Mouse (Mus musculus) stomach, postnatal 0 days (tissue): ENCODE measurements around the gene Pan2. TPM values are rescaled to one million over a fixed set of nuclear protein-coding genes. Genes with fewer than 3 reads are reported as not detected.

Source experiments
- ATAC-seq: fragments of 200-750 bp; cut with Nextera tagmentation; 2 replicates; pipeline ENCODE4 v1.8.0; 2017; ENCODE audit not compliant: low FRiP score, low TSS enrichment
- DNase-seq: peaks from one replicate; pipeline ENCODE4 v3.0.0-alpha.2; 2016; ENCODE audit warnings: low spot score
- H3K27ac ChIP-seq: fragments of 300-500 bp; sonication (generic); replicated peaks from 2 replicates; pipeline ENCODE4 v1.5.1; 2014; ENCODE audit warnings: mild to moderate bottlenecking, control low read depth
- H3K27me3 ChIP-seq: fragments of 300-500 bp; sonication (generic); 2 replicates; pipeline ENCODE4 v1.6.1; 2014; ENCODE audit warnings: low read length; ENCODE audit not compliant: control insufficient read depth, insufficient read depth
- H3K36me3 ChIP-seq: fragments of 300-500 bp; sonication (generic); 2 replicates; pipeline ENCODE4 v1.6.1; 2014; ENCODE audit warnings: low read length, mixed read lengths; ENCODE audit not compliant: control insufficient read depth, insufficient read depth
- H3K4me1 ChIP-seq: fragments of 300-500 bp; sonication (generic); replicated peaks from 2 replicates; pipeline ENCODE4 v1.6.1; 2014; ENCODE audit warnings: antibody characterized with exemption; ENCODE audit not compliant: control insufficient read depth, insufficient read depth
- H3K4me2 ChIP-seq: fragments of 300-500 bp; sonication (generic); replicated peaks from 2 replicates; pipeline ENCODE4 v1.6.1; 2014; ENCODE audit warnings: low read depth, mild to moderate bottlenecking, control low read depth, moderate library complexity
- H3K4me3 ChIP-seq: fragments of 300-500 bp; sonication (generic); 2 replicates; pipeline ENCODE4 v1.5.1; 2014; ENCODE audit warnings: low read depth, low read length, control low read depth
- H3K9ac ChIP-seq: fragments of 300-500 bp; sonication (generic); 2 replicates; pipeline ENCODE4 v1.6.1; 2014; ENCODE audit warnings: mild to moderate bottlenecking, low read length, control low read depth, mixed read lengths
- H3K9me3 ChIP-seq: fragments of 300-500 bp; sonication (generic); 2 replicates; pipeline ENCODE4 v1.6.1; 2016; ENCODE audit warnings: low read length; ENCODE audit not compliant: control insufficient read depth
- CTCF ChIP-seq: IDR thresholded peaks from 2 replicates; pipeline ENCODE4 v1.5.1; 2016; ENCODE audit warnings: antibody characterized with exemption, low read depth, mild to moderate bottlenecking, moderate library complexity
- EP300 ChIP-seq: optimal IDR thresholded peaks from 2 replicates; pipeline ENCODE3; 2016; ENCODE audit warnings: antibody characterized with exemption
- WGBS: fragments of 180-500 bp; shearing (Covaris S2); extraction: QIAGEN DNeasy Blood & Tissue Kit; methylation state at CpG from one replicate; pipeline ENCODE4 v1.1.7; 2014; 5-methylcytosine and 5-hydroxymethylcytosine counted together
- polyA plus RNA-seq: library from polyadenylated mRNA; unstranded; fragments of >200 nt; fragmentation: Nextera tagmentation; extraction: Ambion mirVana; gene quantifications from 2 replicates; pipeline ENCODE4 v1.2.1, GENCODE M21; 2015

Gene Pan2
- polyA plus RNA-seq, 1 experiment from 2014 or later: 12.6 TPM

- Histone ChIP-seq H3K4me1 (peaks cover 3% of the 10 kb centered on the region; the same call in 1 of the 2 replicates), H3K36me3 (no peaks in the 10 kb centered on the region), H3K27ac (peak overlapping the region; percentile 97; the same call in 1 of the 2 replicates), H3K9me3 (no peaks in the 10 kb centered on the region), H3K27me3 (no peaks in the 10 kb centered on the region), H3K9ac (no peak overlapping the region; the same call in 1 of the 2 replicates), H3K4me2 (no peak overlapping the region; the same call in 1 of the 2 replicates), H3K4me3 (no peak overlapping the region)
- no peak for TF ChIP-seq EP300
- no peak for TF ChIP-seq CTCF
- WGBS: 74% methylated on average over 3 of the region's 3 CpGs
- no peak for DNase-seq
- no peak for ATAC-seq
These were observed 33.5 kb downstream of the Pan2 start for GRCm38 (mm10) chr10:128336597-128336996.

DNA sequence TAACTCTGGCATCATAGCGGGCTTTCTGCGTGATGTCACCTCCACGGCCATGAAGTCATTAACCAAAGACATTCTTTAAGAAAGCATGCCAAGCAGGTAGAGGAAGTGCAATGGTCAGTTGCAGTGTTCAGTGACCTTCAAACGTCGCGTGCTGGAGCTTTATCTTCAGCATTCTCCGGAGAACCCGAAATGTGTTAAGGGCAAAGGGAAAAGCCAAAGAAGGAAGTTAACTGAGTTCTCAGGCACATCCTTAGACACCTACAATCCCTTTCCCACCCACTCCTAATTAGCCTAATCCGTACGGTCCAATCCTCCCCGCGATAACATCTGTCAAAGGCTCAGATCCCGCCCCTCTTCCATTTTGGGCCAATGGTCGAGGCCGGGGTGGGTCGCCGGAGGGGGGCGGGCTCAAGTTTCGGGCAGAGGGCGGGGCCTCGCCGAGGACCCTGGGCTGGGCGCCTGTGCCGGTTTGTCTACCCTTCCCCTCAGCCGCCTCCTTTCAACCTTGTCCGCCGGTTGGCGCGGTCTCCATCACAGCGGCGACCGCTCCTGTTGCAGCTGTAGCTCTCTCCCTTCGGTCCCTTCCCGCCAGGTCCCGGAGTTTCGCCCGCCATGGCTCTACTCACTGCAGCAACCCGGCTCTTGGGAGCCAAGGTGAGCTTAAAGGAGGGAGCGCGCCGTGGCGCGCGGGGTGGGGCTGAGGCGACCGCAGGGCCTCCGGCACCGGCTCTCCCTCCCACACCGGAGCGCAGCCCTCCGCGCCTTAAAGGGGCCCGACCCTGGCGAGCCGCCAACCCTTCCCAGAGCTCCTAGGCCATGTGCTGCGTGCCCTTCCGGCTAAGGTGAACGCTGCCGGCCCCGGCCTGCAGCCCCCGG, 34.4 kb downstream of the Pan2 start, which contains the start of gene Cs:
Gene Cs (plus strand): TSS at position 429 of the 876 bp plus-strand sequence.
- H3K27ac ChIP-seq: peak within 1 kb of the TSS; percentile 97
- H3K36me3 ChIP-seq: no peaks in the 10 kb centered on the region
- ATAC-seq (peak; percentile 95), DNase-seq (peak; percentile 97)
- peak within 1 kb of the TSS; percentile 84 for H3K4me3 ChIP-seq
- no peaks in the 10 kb centered on the region for H3K27me3 ChIP-seq
- WGBS: under 1% methylated on average over 58 of the region's 61 CpGs
- peak within 1 kb of the TSS; percentile 89 for H3K9ac ChIP-seq
- H3K4me2 ChIP-seq: peak within 1 kb of the TSS; percentile 85
- H3K4me1 ChIP-seq: peaks cover 3% of the 10 kb centered on the region; the same call in 1 of the 2 replicates
- no peaks in the 10 kb centered on the region for H3K9me3 ChIP-seq
- TF ChIP-seq CTCF: peak; percentile 12; the same call in 1 of the 2 replicates
- TF ChIP-seq EP300: peak; percentile 85

GRCm38 (mm10) chr10:128338415-128338814, 35.3 kb downstream of the Pan2 start:
- H3K27me3 ChIP-seq: no peaks in the 10 kb centered on the region
- ATAC-seq (peak; percentile 43), DNase-seq (no peak)
- H3K36me3 ChIP-seq: no peaks in the 10 kb centered on the region
- H3K4me1 ChIP-seq: peaks cover 3% of the 10 kb centered on the region; the same call in 1 of the 2 replicates
- H3K4me3 ChIP-seq: peak overlapping the region; percentile 84
- no peaks in the 10 kb centered on the region for H3K9me3 ChIP-seq
- peak overlapping the region; percentile 89 for H3K9ac ChIP-seq
- WGBS: 11% methylated on average over 5 of the region's 5 CpGs
- H3K4me2 ChIP-seq: peak overlapping the region; percentile 85
- peak overlapping the region; percentile 97 for H3K27ac ChIP-seq
- TF ChIP-seq CTCF: no peak
- TF ChIP-seq EP300: no peak

GRCm38 (mm10) chr10:128338948-128339347, 35.8 kb downstream of the Pan2 start:
- ATAC-seq (no peak), DNase-seq (no peak)
- Histone ChIP-seq H3K27ac (peak overlapping the region; percentile 97; the same call in 1 of the 2 replicates), H3K4me1 (peaks cover 3% of the 10 kb centered on the region; the same call in 1 of the 2 replicates), H3K27me3 (no peaks in the 10 kb centered on the region), H3K9ac (peak overlapping the region; percentile 89; the same call in 1 of the 2 replicates), H3K4me3 (peak overlapping the region; percentile 84), H3K9me3 (no peaks in the 10 kb centered on the region), H3K36me3 (no peaks in the 10 kb centered on the region), H3K4me2 (peak overlapping the region; percentile 85)
- TF ChIP-seq EP300: no peak
- WGBS: 44% methylated on average over 2 of the region's 2 CpGs

DNA sequence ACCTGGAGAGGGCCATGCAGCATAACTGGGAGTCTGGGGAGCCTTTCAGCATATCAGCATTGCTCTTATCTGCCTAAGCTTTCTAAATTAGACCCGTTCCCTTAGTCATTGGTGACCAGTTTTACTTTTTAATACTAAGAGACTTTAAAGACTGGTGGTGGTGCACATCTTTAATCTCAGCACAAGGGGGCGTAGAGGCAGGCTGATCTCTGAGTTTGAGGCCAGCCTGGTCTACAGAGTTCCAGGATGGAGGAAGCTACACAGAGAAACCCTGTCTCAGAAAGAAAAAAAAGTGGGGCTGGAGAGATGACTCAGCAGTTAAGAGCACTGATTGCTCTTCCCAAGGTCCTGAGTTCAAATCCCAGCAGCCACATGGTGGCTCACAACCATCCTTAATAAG, 37.1 kb downstream of the Pan2 start:
- H3K9me3 ChIP-seq: no peaks in the 10 kb centered on the region
- TF ChIP-seq CTCF (peak; percentile 64), EP300 (no peak)
- H3K27me3 ChIP-seq: no peaks in the 10 kb centered on the region
- H3K4me3 ChIP-seq: no peak overlapping the region
- H3K36me3 ChIP-seq: no peaks in the 10 kb centered on the region
- peak overlapping the region; percentile 18; the same call in 1 of the 2 replicates for H3K9ac ChIP-seq
- ATAC-seq: no peak
- no peak overlapping the region for H3K4me2 ChIP-seq
- H3K27ac ChIP-seq: no peak overlapping the region
- WGBS: 80% methylated on average over 2 of the region's 2 CpGs
- peaks cover 3% of the 10 kb centered on the region; the same call in 1 of the 2 replicates for H3K4me1 ChIP-seq
- no peak for DNase-seq
